Mouse (Mus musculus) liver, embryonic 14.5 days (tissue): ENCODE results near the gene Zfp429. TPM values are rescaled to one million over a fixed set of nuclear protein-coding genes. Genes with fewer than 3 reads are reported as not detected.
A peak's percentile ranks its signal among the peaks of the same experiment; 100 is the strongest.
"Not testable (repeated sequence)": the region's sequence is repeated elsewhere in the genome, so short reads cannot be mapped to it uniquely, and the experiment has no call there.

Source experiments
- ATAC-seq: fragments of 200-750 bp; cut with Nextera tagmentation; 2 replicates; pipeline ENCODE4 v1.8.0; 2017; ENCODE audit warnings: moderate number of reproducible peaks, mild to moderate bottlenecking, moderate library complexity; ENCODE audit not compliant: insufficient read depth
- DNase-seq, 3 experiments: peaks; one replicate each; pipeline ENCODE4 v3.0.0-alpha.2; 2012 to 2013; ENCODE audit warnings: low read depth in 3 of 3, low spot score in 3 of 3
- H3K27ac ChIP-seq: fragments of 300-500 bp; sonication (generic); 2 replicates; pipeline ENCODE4 v1.5.1; 2014; ENCODE audit warnings: moderate library complexity, mild to moderate bottlenecking, control low read depth, inconsistent platforms
- H3K27me3 ChIP-seq: fragments of 300-500 bp; sonication (generic); 2 replicates; pipeline ENCODE4 v1.6.1; 2014; ENCODE audit warnings: mild to moderate bottlenecking, low read length, moderate library complexity; ENCODE audit not compliant: control insufficient read depth, insufficient read depth
- H3K36me3 ChIP-seq: fragments of 300-500 bp; sonication (generic); replicated peaks from 2 replicates; pipeline ENCODE4 v1.6.1; 2014; ENCODE audit warnings: low read depth; ENCODE audit not compliant: control insufficient read depth, insufficient read depth
- H3K4me1 ChIP-seq, 2 experiments: fragments of 200-500 bp in 1 of 2; fragments of 300-500 bp in 1 of 2; sonication (generic) in 1 of 2; replicated peaks; 2 replicates each; pipeline ENCODE4 v1.6.1; 2012 to 2014; ENCODE audit warnings: antibody characterized with exemption in 1 of 2, inconsistent platforms in 1 of 2, low read length in 1 of 2; ENCODE audit not compliant: control insufficient read depth in 2 of 2, insufficient read depth in 2 of 2
- H3K4me2 ChIP-seq: fragments of 300-500 bp; sonication (generic); 2 replicates; pipeline ENCODE4 v1.6.1; 2014; ENCODE audit warnings: low read depth, mild to moderate bottlenecking, control low read depth, moderate library complexity
- H3K4me3 ChIP-seq, 2 experiments: fragments of 200-500 bp in 1 of 2; fragments of 300-500 bp in 1 of 2; sonication (generic) in 1 of 2; 2 replicates each; pipeline ENCODE4 v1.5.1; 2012 to 2014; ENCODE audit warnings: low read depth in 2 of 2, low read length in 2 of 2, mild to moderate bottlenecking in 2 of 2, control low read depth in 1 of 2, inconsistent platforms in 1 of 2, moderate library complexity in 1 of 2; ENCODE audit not compliant: insufficient read depth in 1 of 2
- H3K9ac ChIP-seq: fragments of 300-500 bp; sonication (generic); replicated peaks from 2 replicates; pipeline ENCODE4 v1.6.1; 2014; ENCODE audit warnings: mild to moderate bottlenecking, control low read depth, moderate library complexity
- H3K9me3 ChIP-seq: fragments of 300-500 bp; sonication (generic); 2 replicates; pipeline ENCODE4 v1.6.1; 2016; ENCODE audit warnings: low read length, mixed read lengths; ENCODE audit not compliant: control insufficient read depth
- CTCF ChIP-seq: IDR thresholded peaks from 2 replicates; pipeline ENCODE4 v1.5.1; 2016; ENCODE audit warnings: antibody characterized with exemption, low read depth, control low read depth
- EP300 ChIP-seq: IDR thresholded peaks from 2 replicates; pipeline ENCODE4 v1.6.1; 2016; ENCODE audit warnings: antibody characterized with exemption, low read depth
- WGBS: fragments of 180-500 bp; shearing (Covaris S2); extraction: QIAGEN DNeasy Blood & Tissue Kit; methylation state at CpG from one replicate; pipeline ENCODE4 v1.1.7; 2014; ENCODE audit not compliant: insufficient replicate concordance; 5-methylcytosine and 5-hydroxymethylcytosine counted together
- polyA plus RNA-seq, 2 experiments: library from polyadenylated mRNA; depleted of rRNA in 1 of 2; stranded (reverse) in 1 of 2; unstranded in 1 of 2; fragments of >200 nt; fragmentation: Nextera tagmentation in 1 of 2; extraction: Ambion mirVana in 1 of 2; gene quantifications; 2 replicates each; pipeline versions ENCODE4 v1.2.1 to v1.2.3; 2012 to 2014

Gene Zfp429
- polyA plus RNA-seq (2012; rRNA removed) (0.58 and 1.6 TPM in 2 replicates), polyA plus RNA-seq (2014; fragmentation: Nextera tagmentation; extraction: Ambion mirVana) (1.5 and 1.7 TPM in 2 replicates)

- H3K4me2 ChIP-seq, result peak within 1 kb of the TSS; percentile 61
- WGBS, result 2% methylated on average over 14 of the region's 16 CpGs
- DNase-seq (peak in 2 of 3 experiments; percentile 41 to 69), ATAC-seq (peak; percentile 90)
- not testable (repeated sequence) for H3K27me3 ChIP-seq, H3K36me3 ChIP-seq, H3K9me3 ChIP-seq, H3K4me1 ChIP-seq, H3K27ac ChIP-seq
- peak within 1 kb of the TSS; percentile 43 for H3K9ac ChIP-seq
- peak within 1 kb of the TSS; percentile 52 to 73 for H3K4me3 ChIP-seq
Observed at GRCm38 (mm10) chr13:67399183-67399903, at the start of gene Zfp429. TSS of gene Zfp429 (minus strand) at chr13:67399819.

GRCm38 (mm10) chr13:67437095-67437494 lies 37.5 kb upstream of the Zfp429 start:
- H3K27ac ChIP-seq, H3K27me3 ChIP-seq, DNase-seq, H3K4me3 ChIP-seq, H3K4me1 ChIP-seq, H3K36me3 ChIP-seq, H3K9me3 ChIP-seq, H3K4me2 ChIP-seq, H3K9ac ChIP-seq, ATAC-seq: not testable (repeated sequence)
- 80% methylated on average over 1 of the region's 3 CpGs for WGBS

GRCm38 (mm10) chr13:67428116-67428515 lies 28.5 kb upstream of the Zfp429 start:
- Histone ChIP-seq H3K4me2 (no peak overlapping the region), H3K9me3 (no peaks in the 10 kb centered on the region), H3K36me3 (no peaks in the 10 kb centered on the region), H3K4me3 (no peak overlapping the region), H3K9ac (no peak overlapping the region), H3K4me1 (no peaks in the 10 kb centered on the region), H3K27ac (no peak overlapping the region), H3K27me3 (no peaks in the 10 kb centered on the region)
- 52% methylated on average over 3 of the region's 3 CpGs for whole genome bisulfite sequencing
- TF ChIP-seq EP300 (no peak), CTCF (no peak)
- ATAC-seq, result no peak
- no peak for DNase-seq

GRCm38 (mm10) chr13:67425699-67426098 lies 26.1 kb upstream of the Zfp429 start:
- H3K9me3 ChIP-seq, ATAC-seq, H3K4me2 ChIP-seq: not testable (repeated sequence)

GRCm38 (mm10) chr13:67422532-67422931 lies 22.9 kb upstream of the Zfp429 start:
- H3K4me1 ChIP-seq, H3K9me3 ChIP-seq, H3K36me3 ChIP-seq, H3K27ac ChIP-seq, H3K4me3 ChIP-seq, DNase-seq, H3K4me2 ChIP-seq, H3K9ac ChIP-seq, H3K27me3 ChIP-seq, ATAC-seq: not testable (repeated sequence)
- WGBS, result 74% methylated on average over 2 of the region's 2 CpGs

More at GRCm38 (mm10) chr13:67425699-67426098, 26.1 kb upstream of the Zfp429 start:
- not testable (repeated sequence) for H3K4me3 ChIP-seq, H3K27ac ChIP-seq, DNase-seq, H3K27me3 ChIP-seq, H3K9ac ChIP-seq, H3K36me3 ChIP-seq, H3K4me1 ChIP-seq
